In the genomic region with DNA sequence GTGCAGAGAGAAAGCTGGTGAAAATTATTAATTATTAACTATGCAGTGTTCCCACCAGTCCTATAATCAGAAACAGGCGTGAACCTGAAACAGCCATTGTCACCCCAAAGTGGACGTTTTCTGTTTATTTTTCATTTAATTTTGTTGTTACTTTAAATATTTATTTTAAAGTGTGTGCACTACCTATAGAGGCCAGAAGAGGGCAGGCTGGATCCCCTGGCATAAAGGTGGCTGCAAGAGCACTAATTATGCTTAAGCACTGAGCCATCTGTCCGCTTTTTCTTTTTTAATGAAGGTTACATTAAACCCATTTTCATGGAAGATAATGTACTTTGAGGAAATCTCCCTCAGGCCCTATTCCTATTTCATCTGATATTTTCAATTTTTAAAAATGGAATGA, we compare ENCODE assay signal across 22 mouse cellular contexts.
DNase-seq lines count a peak whose midpoint lies in the region; TF ChIP-seq lines count a peak whose summit lies in the region.
"Had no signal": no experiment of that assay in that cellular context is flagged by ENCODE, and none has a peak within 500 bp of the region (broad histone marks: within the 10 kb centered on the region; RNA-seq: fewer than 3 reads in every experiment).

No protein-coding gene starts in this region.

- DNase-seq in gastrocnemius, adult 2 months: no peak
- DNase-seq in gastrocnemius, postnatal 36 days: no peak
- no peak for DNase-seq in layer of hippocampus, adult 2 months (ENCODE audit: low spot score in 2 of 2)
- DNase-seq in layer of hippocampus, adult 9-11 months: no peak
- peak; percentile 10 for DNase-seq in 3T3-L1 (ENCODE audit: low read depth, low spot score)
- DNase-seq in R1 (ENCODE audit: low read depth, low spot score): peak; percentile 16
- DNase-seq in neural tube, embryonic 10.5 days (ENCODE audit: extremely low spot score, low spot score): no peak
- no peak for DNase-seq in ovary, postnatal 14 days (ENCODE audit: low spot score)
- DNase-seq: adrenal gland, postnatal 10 days; cerebellum, adult 11-12 months; cerebellum, postnatal 25 days; gastrocnemius, postnatal 10 days; layer of hippocampus, postnatal 36 days; left cerebral cortex, postnatal 4 days; liver; right cerebral cortex, postnatal 14 days; thymus, adult 2 months had no signal

- peak; percentile 21; the same call in 1 of the 2 replicates for TF ChIP-seq CTCF in gastrocnemius, adult 2 months (IDR thresholded peaks at IDR 0.05)
- TF ChIP-seq CTCF in layer of hippocampus, adult 2 months (conservative IDR thresholded peaks at IDR 0.05): peak; percentile 66

- no peak overlapping the region for H3K4me3 ChIP-seq in gastrocnemius, adult 2 months
- no peak overlapping the region for H3K4me3 ChIP-seq in layer of hippocampus, adult 2 months
- H3K4me3 ChIP-seq: forebrain, embryonic 12.5 days; heart, embryonic 15.5 days; hindbrain, embryonic 12.5 days; lung, embryonic 15.5 days; midbrain, embryonic 12.5 days had no signal

- no peak overlapping the region for H3K27ac ChIP-seq in gastrocnemius, adult 2 months
- H3K27ac ChIP-seq in layer of hippocampus, adult 2 months: no peak overlapping the region
- H3K27ac ChIP-seq: forebrain, embryonic 12.5 days; heart, embryonic 15.5 days; lung, embryonic 15.5 days; midbrain, embryonic 12.5 days had no signal

- intact Hi-C loops in gastrocnemius, adult 2 months (cut with DNase I): no loop called here
- intact Hi-C loops in gastrocnemius, postnatal 36 days (cut with DNase I): no loop called here

Comparison
In these comparisons a context has a peak if more than half of its experiments do, and no peak if none do; other contexts are left out.
1. DNase-seq: peak in 3T3-L1 (single experiment) and R1 (single experiment); none in gastrocnemius, adult 2 months (single experiment), gastrocnemius, postnatal 36 days (0 of 2), layer of hippocampus, adult 2 months (0 of 2), layer of hippocampus, adult 9-11 months (single experiment), neural tube, embryonic 10.5 days (single experiment) and ovary, postnatal 14 days (single experiment).